Mouse (Mus musculus): ENCODE measurements around the gene Chst5. TPM values are rescaled to one million over a fixed set of nuclear protein-coding genes. Genes with fewer than 3 reads are reported as not detected.

Chst5 gene
- polyA plus RNA-seq, 1 experiment = 0.70 TPM

DNA sequence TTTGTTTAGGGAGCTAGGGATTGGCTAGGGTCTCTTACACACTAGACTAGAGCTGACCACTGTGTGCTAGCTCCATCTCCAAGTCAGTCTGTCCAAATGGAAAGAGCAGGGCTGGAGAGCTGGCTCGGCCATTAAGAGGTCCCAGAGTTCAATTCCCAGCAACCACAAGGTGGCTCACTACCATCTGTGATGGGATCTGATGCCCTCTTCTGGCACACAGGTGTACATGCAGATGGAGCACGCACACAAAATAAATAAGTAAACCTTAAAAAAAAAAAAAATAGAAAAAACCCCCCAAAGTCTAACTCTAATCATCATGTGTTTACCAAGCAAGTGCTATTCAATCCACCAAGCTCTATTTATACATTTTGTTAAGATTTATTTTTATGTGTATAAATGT, 9.4 kb upstream of the Chst5 start:
- 87% methylated on average over 2 of the region's 2 CpGs for WGBS
- Histone ChIP-seq H3K27ac (ENCODE audit: control insufficient read depth, insufficient read depth, low read depth, low read length, poor library complexity) (no peak overlapping the region), H3K4me3 (replicated peaks; ENCODE audit: control insufficient read depth, low read depth, low read length) (no peak overlapping the region), H3K4me1 (ENCODE audit: control insufficient read depth, insufficient read depth, low read length) (peaks cover 2% of the 10 kb centered on the region; the same call in 1 of the 2 replicates)
- TF ChIP-seq CTCF (IDR thresholded peaks at IDR 0.05; ENCODE audit: control insufficient read depth, insufficient read depth, low read length) (peak; percentile 57), POLR2A (IDR thresholded peaks at IDR 0.05; ENCODE audit: borderline replicate concordance, control insufficient read depth, low read depth, low read length) (no peak)

DNA sequence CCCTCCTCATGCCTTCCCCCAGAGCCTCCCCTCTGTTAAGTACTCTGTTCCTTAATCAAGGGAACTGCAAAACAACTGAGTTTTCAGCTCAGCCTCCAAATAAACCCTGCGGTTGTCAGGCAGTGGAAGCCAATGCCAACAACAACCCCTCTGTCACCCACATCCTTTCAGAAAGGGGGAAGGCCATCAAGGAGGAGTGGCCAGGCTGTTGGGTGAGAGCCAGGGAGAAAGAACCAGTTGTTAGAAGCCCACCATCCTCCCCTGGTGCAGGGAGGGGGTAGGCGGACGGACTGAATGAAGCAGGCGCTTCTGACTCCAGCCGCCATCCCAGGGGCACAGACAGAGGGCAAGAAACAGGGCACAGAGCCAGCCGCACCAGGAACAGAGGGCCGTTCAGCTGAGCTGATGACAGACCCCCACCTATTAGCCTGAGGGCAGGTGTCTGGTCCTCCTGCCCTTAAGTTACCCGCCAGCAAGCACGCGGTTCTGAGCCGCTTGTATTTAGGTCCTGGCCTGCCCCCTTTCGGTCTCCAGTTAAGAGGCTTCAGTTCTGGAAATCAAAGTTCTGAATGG, 2.7 kb upstream of the Chst5 start:
- Histone ChIP-seq H3K4me1 (ENCODE audit: control insufficient read depth, insufficient read depth, low read length) (no peaks in the 10 kb centered on the region), H3K4me3 (replicated peaks; ENCODE audit: control insufficient read depth, low read depth, low read length) (no peak overlapping the region), H3K27ac (ENCODE audit: control insufficient read depth, insufficient read depth, low read depth, low read length, poor library complexity) (no peak overlapping the region)
- 36% methylated on average over 12 of the region's 12 CpGs for WGBS
- TF ChIP-seq CTCF (IDR thresholded peaks at IDR 0.05; ENCODE audit: control insufficient read depth, insufficient read depth, low read length) = no peak
- TF ChIP-seq POLR2A (IDR thresholded peaks at IDR 0.05; ENCODE audit: borderline replicate concordance, control insufficient read depth, low read depth, low read length) = no peak

- H3K4me3 ChIP-seq (replicated peaks; ENCODE audit: control insufficient read depth, low read depth, low read length) = no peak overlapping the region
- H3K4me1 ChIP-seq (ENCODE audit: control insufficient read depth, insufficient read depth, low read length) = no peaks in the 10 kb centered on the region
- no peak for TF ChIP-seq CTCF (IDR thresholded peaks at IDR 0.05; ENCODE audit: control insufficient read depth, insufficient read depth, low read length)
- TF ChIP-seq POLR2A (IDR thresholded peaks at IDR 0.05; ENCODE audit: borderline replicate concordance, control insufficient read depth, low read depth, low read length) = no peak
- no peak overlapping the region for H3K27ac ChIP-seq (ENCODE audit: control insufficient read depth, insufficient read depth, low read depth, low read length, poor library complexity)
- 61% methylated on average over 7 of the region's 7 CpGs for WGBS
Observed at GRCm38 (mm10) chr8:111911572-111911971, 1.3 kb upstream of the Chst5 start.

DNA sequence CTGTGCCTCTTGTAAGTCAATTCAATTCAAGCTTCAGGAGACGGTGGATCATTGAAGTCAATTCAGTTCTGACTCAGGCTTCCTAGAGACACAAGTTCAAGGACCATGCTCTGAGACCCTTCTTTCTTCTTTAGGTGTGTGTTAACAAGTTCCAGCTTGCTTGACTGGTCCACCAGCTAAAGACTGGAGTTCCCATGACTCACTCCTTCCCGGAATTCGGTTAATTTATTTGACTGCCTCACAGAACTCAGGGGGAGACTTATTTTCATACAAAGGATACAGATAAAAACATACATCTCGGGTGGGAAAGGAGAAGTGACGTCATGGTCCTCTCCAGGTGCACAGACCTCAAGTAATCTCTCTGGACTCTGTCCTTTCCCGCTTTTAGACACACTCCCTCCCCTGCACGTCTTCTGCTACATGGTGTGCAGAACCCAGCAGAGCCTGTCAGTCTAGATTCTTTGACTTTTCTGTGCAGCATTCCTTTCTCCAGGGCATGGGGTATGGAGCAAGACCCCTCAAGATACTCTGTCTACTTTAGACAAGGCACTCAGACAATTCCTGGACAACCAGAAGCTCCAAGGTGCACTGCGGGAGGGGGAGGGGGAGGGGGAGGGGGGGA, 4.6 kb downstream of the Chst5 start:
- TF ChIP-seq CTCF (IDR thresholded peaks at IDR 0.05; ENCODE audit: control insufficient read depth, insufficient read depth, low read length) (no peak), POLR2A (IDR thresholded peaks at IDR 0.05; ENCODE audit: borderline replicate concordance, control insufficient read depth, low read depth, low read length) (no peak)
- Histone ChIP-seq H3K4me1 (ENCODE audit: control insufficient read depth, insufficient read depth, low read length) (no peaks in the 10 kb centered on the region), H3K27ac (ENCODE audit: control insufficient read depth, insufficient read depth, low read depth, low read length, poor library complexity) (no peak overlapping the region), H3K4me3 (replicated peaks; ENCODE audit: control insufficient read depth, low read depth, low read length) (no peak overlapping the region)
- WGBS = 36% methylated on average over 8 of the region's 8 CpGs

GRCm38 (mm10) chr8:111902080-111902479, 8.2 kb downstream of the Chst5 start:
- WGBS = 71% methylated on average over 5 of the region's 5 CpGs
- Histone ChIP-seq H3K4me1 (ENCODE audit: control insufficient read depth, insufficient read depth, low read length) (no peaks in the 10 kb centered on the region), H3K4me3 (replicated peaks; ENCODE audit: control insufficient read depth, low read depth, low read length) (no peak overlapping the region), H3K27ac (ENCODE audit: control insufficient read depth, insufficient read depth, low read depth, low read length, poor library complexity) (no peak overlapping the region)
- TF ChIP-seq CTCF (IDR thresholded peaks at IDR 0.05; ENCODE audit: control insufficient read depth, insufficient read depth, low read length) (no peak), POLR2A (IDR thresholded peaks at IDR 0.05; ENCODE audit: borderline replicate concordance, control insufficient read depth, low read depth, low read length) (no peak)

GRCm38 (mm10) chr8:111898586-111898985, 11.7 kb downstream of the Chst5 start:
- Histone ChIP-seq H3K4me3 (replicated peaks; ENCODE audit: control insufficient read depth, low read depth, low read length) (no peak overlapping the region), H3K4me1 (ENCODE audit: control insufficient read depth, insufficient read depth, low read length) (no peaks in the 10 kb centered on the region), H3K27ac (ENCODE audit: control insufficient read depth, insufficient read depth, low read depth, low read length, poor library complexity) (no peak overlapping the region)
- no peak for TF ChIP-seq CTCF (IDR thresholded peaks at IDR 0.05; ENCODE audit: control insufficient read depth, insufficient read depth, low read length)
- TF ChIP-seq POLR2A (IDR thresholded peaks at IDR 0.05; ENCODE audit: borderline replicate concordance, control insufficient read depth, low read depth, low read length) = no peak
- WGBS = 57% methylated on average over 10 of the region's 10 CpGs

DNA sequence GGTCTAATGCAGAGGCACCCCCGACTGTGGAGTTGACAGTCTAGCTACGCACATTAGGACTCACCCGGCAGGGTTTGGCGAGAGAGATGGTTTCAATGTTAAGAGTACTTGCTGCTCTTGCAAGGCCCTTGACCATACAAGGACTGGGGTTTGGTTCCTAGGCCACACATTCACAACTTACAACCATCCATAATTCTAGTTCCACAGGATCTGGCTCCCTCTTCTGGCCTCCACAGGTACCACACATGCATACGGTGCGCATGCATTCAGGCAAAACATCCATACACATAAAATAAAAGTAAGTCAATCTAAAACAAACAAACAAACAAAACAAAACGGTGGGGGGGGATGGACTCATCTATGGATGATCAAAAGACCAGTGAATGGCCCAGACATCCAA, 15.3 kb downstream of the Chst5 start:
- 86% methylated on average over 7 of the region's 7 CpGs for WGBS
- Histone ChIP-seq H3K4me3 (replicated peaks; ENCODE audit: control insufficient read depth, low read depth, low read length) (no peak overlapping the region), H3K4me1 (ENCODE audit: control insufficient read depth, insufficient read depth, low read length) (no peaks in the 10 kb centered on the region), H3K27ac (ENCODE audit: control insufficient read depth, insufficient read depth, low read depth, low read length, poor library complexity) (no peak overlapping the region)
- TF ChIP-seq CTCF (IDR thresholded peaks at IDR 0.05; ENCODE audit: control insufficient read depth, insufficient read depth, low read length) (peak; percentile 55), POLR2A (IDR thresholded peaks at IDR 0.05; ENCODE audit: borderline replicate concordance, control insufficient read depth, low read depth, low read length) (no peak)

GRCm38 (mm10) chr8:111892615-111893014, 17.6 kb downstream of the Chst5 start:
- WGBS = 43% methylated on average over 5 of the region's 5 CpGs
- no peak for TF ChIP-seq CTCF (IDR thresholded peaks at IDR 0.05; ENCODE audit: control insufficient read depth, insufficient read depth, low read length)
- no peak for TF ChIP-seq POLR2A (IDR thresholded peaks at IDR 0.05; ENCODE audit: borderline replicate concordance, control insufficient read depth, low read depth, low read length)
- H3K4me1 ChIP-seq (ENCODE audit: control insufficient read depth, insufficient read depth, low read length) = no peaks in the 10 kb centered on the region

More at GRCm38 (mm10) chr8:111892615-111893014, 17.6 kb downstream of the Chst5 start:
- Histone ChIP-seq H3K27ac (ENCODE audit: control insufficient read depth, insufficient read depth, low read depth, low read length, poor library complexity) (no peak overlapping the region), H3K4me3 (replicated peaks; ENCODE audit: control insufficient read depth, low read depth, low read length) (no peak overlapping the region)
